Mouse (Mus musculus) intestine, embryonic 16.5 days (tissue): ENCODE results near the gene Hbs1l. TPM values are rescaled to one million over a fixed set of nuclear protein-coding genes. Genes with fewer than 3 reads are reported as not detected.

Experiments
- ATAC-seq: fragments of 200-750 bp; cut with Nextera tagmentation; 2 replicates; pipeline ENCODE4 v1.8.0; 2017; ENCODE audit warnings: moderate TSS enrichment, moderate library complexity
- H3K27ac ChIP-seq: fragments of 300-500 bp; sonication (generic); 2 replicates; pipeline ENCODE4 v1.5.1; 2014; ENCODE audit warnings: mild to moderate bottlenecking, low read length
- H3K27me3 ChIP-seq: fragments of 300-500 bp; sonication (generic); replicated peaks from 2 replicates; pipeline ENCODE4 v1.6.1; 2014; ENCODE audit warnings: low read length, control low read depth, mixed read lengths; ENCODE audit not compliant: control insufficient read depth, insufficient read depth
- H3K36me3 ChIP-seq: fragments of 300-500 bp; sonication (generic); 2 replicates; pipeline ENCODE4 v1.6.1; 2014; ENCODE audit warnings: low read length, control low read depth; ENCODE audit not compliant: control insufficient read depth, insufficient read depth
- H3K4me1 ChIP-seq: fragments of 300-500 bp; sonication (generic); 2 replicates; pipeline ENCODE4 v1.6.1; 2014; ENCODE audit warnings: low read length, control low read depth, mixed read lengths; ENCODE audit not compliant: control insufficient read depth, insufficient read depth
- H3K4me2 ChIP-seq: fragments of 300-500 bp; sonication (generic); 2 replicates; pipeline ENCODE4 v1.6.1; 2014; ENCODE audit warnings: low read depth, low read length, control low read depth
- H3K4me3 ChIP-seq: fragments of 300-500 bp; sonication (generic); 2 replicates; pipeline ENCODE4 v1.5.1; 2014; ENCODE audit warnings: mild to moderate bottlenecking, low read length
- H3K9ac ChIP-seq: fragments of 300-500 bp; sonication (generic); 2 replicates; pipeline ENCODE4 v1.6.1; 2014; ENCODE audit warnings: low read depth, low read length
- H3K9me3 ChIP-seq: fragments of 300-500 bp; sonication (generic); 2 replicates; pipeline ENCODE4 v1.6.1; 2016; ENCODE audit warnings: low read length, control low read depth; ENCODE audit not compliant: control insufficient read depth
- WGBS: fragments of 180-500 bp; shearing (Covaris S2); extraction: QIAGEN DNeasy Blood & Tissue Kit; methylation state at CpG from one replicate; pipeline ENCODE4 v1.1.7; 2014; 5-methylcytosine and 5-hydroxymethylcytosine counted together
- polyA plus RNA-seq: library from polyadenylated mRNA; unstranded; fragments of >200 nt; fragmentation: Nextera tagmentation; extraction: Ambion mirVana; gene quantifications from 2 replicates; pipeline ENCODE4 v1.2.1, GENCODE M21; 2015

The Hbs1l gene
- polyA plus RNA-seq, 1 experiment from 2014 or later = 80.0 TPM

- Histone ChIP-seq H3K9ac (no peak overlapping the region), H3K36me3 (peaks cover 9% of the 10 kb centered on the region; the same call in 1 of the 2 replicates), H3K4me3 (no peak overlapping the region), H3K27me3 (no peaks in the 10 kb centered on the region), H3K27ac (no peak overlapping the region), H3K4me2 (no peak overlapping the region), H3K4me1 (no peaks in the 10 kb centered on the region), H3K9me3 (no peaks in the 10 kb centered on the region)
- no peak for ATAC-seq
- 90% methylated on average over 11 of the region's 11 CpGs for WGBS
Measured at GRCm38 (mm10) chr10:21350531-21351515, 55.0 kb downstream of the Hbs1l start.

- Histone ChIP-seq H3K4me3 (no peak overlapping the region), H3K9ac (no peak overlapping the region), H3K27ac (no peak overlapping the region), H3K27me3 (no peaks in the 10 kb centered on the region), H3K4me1 (no peaks in the 10 kb centered on the region), H3K9me3 (no peaks in the 10 kb centered on the region), H3K4me2 (no peak overlapping the region), H3K36me3 (peaks cover 13% of the 10 kb centered on the region)
- WGBS = 83% methylated on average over 12 of the region's 12 CpGs
- no peak for ATAC-seq
Measured at GRCm38 (mm10) chr10:21351766-21352165, 56.0 kb downstream of the Hbs1l start.

GRCm38 (mm10) chr10:21353890-21354289 is 58.1 kb downstream of the Hbs1l start:
- no peak overlapping the region for H3K4me2 ChIP-seq
- H3K9ac ChIP-seq = no peak overlapping the region
- 70% methylated on average over 5 of the region's 5 CpGs for WGBS
- no peaks in the 10 kb centered on the region for H3K9me3 ChIP-seq
- peaks cover 8% of the 10 kb centered on the region for H3K36me3 ChIP-seq
- H3K4me3 ChIP-seq = no peak overlapping the region
- H3K27me3 ChIP-seq = no peaks in the 10 kb centered on the region
- no peak for ATAC-seq
- no peak overlapping the region for H3K27ac ChIP-seq
- no peaks in the 10 kb centered on the region for H3K4me1 ChIP-seq

- Histone ChIP-seq H3K36me3 (peaks cover 8% of the 10 kb centered on the region), H3K4me3 (no peak overlapping the region), H3K27me3 (no peaks in the 10 kb centered on the region), H3K4me1 (no peaks in the 10 kb centered on the region), H3K27ac (no peak overlapping the region), H3K9me3 (no peaks in the 10 kb centered on the region), H3K9ac (no peak overlapping the region), H3K4me2 (no peak overlapping the region)
- 90% methylated on average over 7 of the region's 7 CpGs for WGBS
- ATAC-seq = no peak
Measured at GRCm38 (mm10) chr10:21354506-21354905, 58.7 kb downstream of the Hbs1l start.

- no peak overlapping the region for H3K9ac ChIP-seq
- H3K27ac ChIP-seq = no peak overlapping the region
- H3K4me2 ChIP-seq = no peak overlapping the region
- H3K4me1 ChIP-seq = no peaks in the 10 kb centered on the region
- peaks cover 7% of the 10 kb centered on the region for H3K36me3 ChIP-seq
- ATAC-seq = no peak
- 94% methylated on average over 8 of the region's 8 CpGs for WGBS
- H3K9me3 ChIP-seq = no peaks in the 10 kb centered on the region
- H3K27me3 ChIP-seq = no peaks in the 10 kb centered on the region
- H3K4me3 ChIP-seq = no peak overlapping the region
Measured at GRCm38 (mm10) chr10:21357986-21358385, 62.2 kb downstream of the Hbs1l start.

- Histone ChIP-seq H3K27ac (no peak overlapping the region), H3K4me2 (no peak overlapping the region), H3K27me3 (no peaks in the 10 kb centered on the region), H3K4me1 (no peaks in the 10 kb centered on the region), H3K9me3 (no peaks in the 10 kb centered on the region), H3K4me3 (no peak overlapping the region), H3K9ac (no peak overlapping the region), H3K36me3 (peaks cover 7% of the 10 kb centered on the region; the same call in 1 of the 2 replicates)
- no peak for ATAC-seq
- WGBS = 86% methylated on average over 4 of the region's 4 CpGs
Measured at GRCm38 (mm10) chr10:21359086-21359485, 63.3 kb downstream of the Hbs1l start.

GRCm38 (mm10) chr10:21361871-21362270 is 66.1 kb downstream of the Hbs1l start:
- 81% methylated on average over 7 of the region's 7 CpGs for WGBS
- H3K27me3 ChIP-seq = no peaks in the 10 kb centered on the region

GRCm38 (mm10) chr10:21363297-21363696 is 67.5 kb downstream of the Hbs1l start:
- 88% methylated on average over 4 of the region's 4 CpGs for WGBS
- Histone ChIP-seq H3K4me1 (no peaks in the 10 kb centered on the region), H3K27me3 (no peaks in the 10 kb centered on the region), H3K4me3 (no peak overlapping the region), H3K9me3 (no peaks in the 10 kb centered on the region), H3K27ac (no peak overlapping the region), H3K9ac (no peak overlapping the region), H3K36me3 (peaks cover 9% of the 10 kb centered on the region; the same call in 1 of the 2 replicates), H3K4me2 (no peak overlapping the region)
- no peak for ATAC-seq

More at GRCm38 (mm10) chr10:21361871-21362270, 66.1 kb downstream of the Hbs1l start:
- Histone ChIP-seq H3K4me2 (no peak overlapping the region), H3K36me3 (peaks cover 9% of the 10 kb centered on the region; the same call in 1 of the 2 replicates), H3K9ac (no peak overlapping the region), H3K4me3 (no peak overlapping the region), H3K4me1 (no peaks in the 10 kb centered on the region), H3K9me3 (no peaks in the 10 kb centered on the region), H3K27ac (no peak overlapping the region)
- no peak for ATAC-seq

GRCm38 (mm10) chr10:21364946-21365345 is 69.2 kb downstream of the Hbs1l start:
- Histone ChIP-seq H3K27me3 (no peaks in the 10 kb centered on the region), H3K4me2 (no peak overlapping the region), H3K4me1 (no peaks in the 10 kb centered on the region), H3K4me3 (no peak overlapping the region), H3K9ac (no peak overlapping the region), H3K9me3 (no peaks in the 10 kb centered on the region), H3K36me3 (peaks cover 9% of the 10 kb centered on the region; the same call in 1 of the 2 replicates), H3K27ac (no peak overlapping the region)
- whole genome bisulfite sequencing = 94% methylated on average over 7 of the region's 7 CpGs
- no peak for ATAC-seq
